Mouse (Mus musculus) right cerebral cortex, postnatal 10 days (tissue): Measurements from ENCODE around the gene Ppm1n.
"Not testable (repeated sequence)": the region's sequence is repeated elsewhere in the genome, so short reads cannot be mapped to it uniquely, and the experiment has no call there.

Experiments used
- DNase-seq, 2 experiments: peaks; one replicate each; pipeline ENCODE4 v3.0.0; 2021; ENCODE audit warnings: low spot score in 2 of 2

The Ppm1n gene

GRCm38 (mm10) chr7:19282791-19283405, 3.0 kb upstream of the Ppm1n start:
- peak; percentile 65 for DNase-seq

GRCm38 (mm10) chr7:19282385-19282784, 2.5 kb upstream of the Ppm1n start, which contains the start of gene Rtn2:
Rtn2 (plus strand) TSS chr7:19282624.
- DNase-seq = peak; percentile 92

- DNase-seq = not testable (repeated sequence)
These were observed 1.9 kb upstream of the Ppm1n start for GRCm38 (mm10) chr7:19281680-19282304.

GRCm38 (mm10) chr7:19279052-19279451, 812 bp downstream of the Ppm1n start:
- no peak for DNase-seq

GRCm38 (mm10) chr7:19276253-19276652, 3.6 kb downstream of the Ppm1n start:
- DNase-seq = no peak

GRCm38 (mm10) chr7:19272173-19272764, 7.6 kb downstream of the Ppm1n start:
- DNase-seq = peak; percentile 65 to 66

- peak; percentile 86 to 87 for DNase-seq
These were observed 8.4 kb downstream of the Ppm1n start, which contains the start of gene Vasp for GRCm38 (mm10) chr7:19271238-19272172. Vasp (minus strand) TSS chr7:19271817.

GRCm38 (mm10) chr7:19270509-19271237, 9.2 kb downstream of the Ppm1n start:
- no peak for DNase-seq

- peak; percentile 65 to 68 for DNase-seq
These were observed 10.0 kb downstream of the Ppm1n start for GRCm38 (mm10) chr7:19269721-19270441.

- DNase-seq = no peak
These were observed 10.7 kb downstream of the Ppm1n start for GRCm38 (mm10) chr7:19268993-19269681.

- no peak for DNase-seq
These were observed 12.8 kb downstream of the Ppm1n start for GRCm38 (mm10) chr7:19267051-19267450.

GRCm38 (mm10) chr7:19265928-19266822, 13.7 kb downstream of the Ppm1n start:
- no peak for DNase-seq

GRCm38 (mm10) chr7:19265147-19265546, 14.7 kb downstream of the Ppm1n start:
- DNase-seq = no peak

GRCm38 (mm10) chr7:19258336-19258735, 21.5 kb downstream of the Ppm1n start:
- no peak for DNase-seq

- peak; percentile 74 to 82 for DNase-seq
These were observed 22.4 kb downstream of the Ppm1n start for GRCm38 (mm10) chr7:19257390-19258022.

GRCm38 (mm10) chr7:19256567-19256966, 23.3 kb downstream of the Ppm1n start:
- no peak for DNase-seq

GRCm38 (mm10) chr7:19255395-19255794, 24.5 kb downstream of the Ppm1n start:
- no peak for DNase-seq

GRCm38 (mm10) chr7:19253437-19253836, 26.4 kb downstream of the Ppm1n start:
- no peak for DNase-seq
